Comparison of ENCODE assay signal across 8 mouse cellular contexts in genomic region chr2:132587240-132587779, GRCm38 (mm10). TPM values are rescaled to one million over a fixed set of nuclear protein-coding genes. Genes with fewer than 3 reads are reported as not detected.
DNase-seq lines count a peak whose midpoint lies in the region; ATAC-seq and TF ChIP-seq lines count a peak whose summit lies in the region.

Gene Gpcpd1, minus strand, starts transcription at chr2:132587729.

- TF ChIP-seq POLR2A in spleen, adult 2 months (IDR thresholded peaks at IDR 0.05; ENCODE audit: low read depth, low read length), result no peak
- no peak for TF ChIP-seq POLR2A in limb, embryonic 14.5 days (IDR thresholded peaks at IDR 0.05; ENCODE audit: borderline replicate concordance, extremely low read depth, insufficient read depth, insufficient read length)

- H3K27me3 ChIP-seq in spleen, adult 2 months (ENCODE audit: control insufficient read depth, insufficient read depth, low read length), result no peaks in the 10 kb centered on the region
- no peaks in the 10 kb centered on the region for H3K27me3 ChIP-seq in forebrain, embryonic 11.5 days (ENCODE audit: control insufficient read depth, insufficient read depth, low read length)
- H3K27me3 ChIP-seq in limb, embryonic 14.5 days (ENCODE audit: control insufficient read depth, insufficient read depth, low read length), result no peaks in the 10 kb centered on the region
- no peaks in the 10 kb centered on the region for H3K27me3 ChIP-seq in stomach, postnatal 0 days (ENCODE audit: control insufficient read depth, insufficient read depth, low read length)

- intact Hi-C loops in heart, postnatal 36 days (cut with DNase I), result no loop called here

- no peak for TF ChIP-seq EP300 in stomach, postnatal 0 days (optimal IDR thresholded peaks at IDR 0.05)

- no peaks in the 10 kb centered on the region for H3K36me3 ChIP-seq in spleen, adult 2 months (ENCODE audit: control insufficient read depth, insufficient read depth, low read length)
- H3K36me3 ChIP-seq in forebrain, embryonic 11.5 days (ENCODE audit: control insufficient read depth, insufficient read depth, low read length), result no peaks in the 10 kb centered on the region
- no peaks in the 10 kb centered on the region for H3K36me3 ChIP-seq in limb, embryonic 14.5 days (ENCODE audit: control insufficient read depth, insufficient read depth, low read length)
- no peaks in the 10 kb centered on the region for H3K36me3 ChIP-seq in stomach, postnatal 0 days (ENCODE audit: control insufficient read depth, insufficient read depth, low read length)

- DNase-seq in spleen, adult 2 months (ENCODE audit: low read depth in 1 of 2, low spot score in 2 of 2), result no peak
- DNase-seq in spleen, postnatal 4 days (ENCODE audit: low spot score in 2 of 2), result no peak
- DNase-seq in forebrain, embryonic 11.5 days (ENCODE audit: low spot score), result no peak
- no peak for DNase-seq in heart, postnatal 36 days
- DNase-seq in limb, embryonic 14.5 days (ENCODE audit: low spot score), result no peak
- DNase-seq in stomach, postnatal 0 days (ENCODE audit: low spot score), result no peak
- DNase-seq in frontal cortex, postnatal 10 days (ENCODE audit: low spot score in 2 of 2), result no peak
- no peak for DNase-seq in kidney, adult 8-10 months

- no peak for TF ChIP-seq CTCF in spleen, adult 2 months (IDR thresholded peaks at IDR 0.05; ENCODE audit: extremely low read depth, insufficient read depth, insufficient read length, insufficient replicate concordance)
- TF ChIP-seq CTCF in stomach, postnatal 0 days (IDR thresholded peaks at IDR 0.05; ENCODE audit: low read depth), result no peak

- no peak within 1 kb of the TSS for H3K4me3 ChIP-seq in spleen, adult 2 months (ENCODE audit: extremely low read depth, insufficient read depth, insufficient read length)
- H3K4me3 ChIP-seq in forebrain, embryonic 11.5 days (ENCODE audit: low read depth, low read length), result no peak within 1 kb of the TSS
- H3K4me3 ChIP-seq in limb, embryonic 14.5 days (replicated peaks; ENCODE audit: low read length), result no peak within 1 kb of the TSS
- H3K4me3 ChIP-seq in stomach, postnatal 0 days (ENCODE audit: low read depth, low read length), result no peak within 1 kb of the TSS

- H3K4me2 ChIP-seq in forebrain, embryonic 11.5 days (ENCODE audit: low read depth, low read length, severe bottlenecking), result no peak within 1 kb of the TSS
- no peak within 1 kb of the TSS for H3K4me2 ChIP-seq in limb, embryonic 14.5 days (replicated peaks; ENCODE audit: low read depth, low read length, severe bottlenecking)
- no peak within 1 kb of the TSS for H3K4me2 ChIP-seq in stomach, postnatal 0 days (replicated peaks; ENCODE audit: low read depth)

- H3K9ac ChIP-seq in forebrain, embryonic 11.5 days (ENCODE audit: low read length), result no peak within 1 kb of the TSS
- no peak within 1 kb of the TSS for H3K9ac ChIP-seq in limb, embryonic 14.5 days (ENCODE audit: low read depth, low read length, severe bottlenecking)
- no peak within 1 kb of the TSS for H3K9ac ChIP-seq in stomach, postnatal 0 days (ENCODE audit: low read length)

- no peaks in the 10 kb centered on the region for H3K9me3 ChIP-seq in forebrain, embryonic 11.5 days (ENCODE audit: control insufficient read depth, low read length)
- no peaks in the 10 kb centered on the region for H3K9me3 ChIP-seq in limb, embryonic 14.5 days (ENCODE audit: control insufficient read depth, low read length)
- no peaks in the 10 kb centered on the region for H3K9me3 ChIP-seq in stomach, postnatal 0 days (ENCODE audit: control insufficient read depth, low read length)

- no peak for ATAC-seq in forebrain, embryonic 11.5 days (replicated peaks; ENCODE audit: low FRiP score)
- ATAC-seq in limb, embryonic 14.5 days (ENCODE audit: low FRiP score, low read depth), result no peak
- no peak for ATAC-seq in stomach, postnatal 0 days (ENCODE audit: low FRiP score, low TSS enrichment)

- no peak within 1 kb of the TSS for H3K27ac ChIP-seq in spleen, adult 2 months (ENCODE audit: insufficient read depth, low read length)
- no peak within 1 kb of the TSS for H3K27ac ChIP-seq in forebrain, embryonic 11.5 days (ENCODE audit: low read depth, low read length)
- no peak within 1 kb of the TSS for H3K27ac ChIP-seq in limb, embryonic 14.5 days (replicated peaks; ENCODE audit: low read depth, low read length)
- H3K27ac ChIP-seq in stomach, postnatal 0 days (replicated peaks), result no peak within 1 kb of the TSS

- WGBS in spleen, adult 2 months, result 87% methylated on average over 7 of the region's 7 CpGs
- 88% methylated on average over 7 of the region's 7 CpGs for WGBS in forebrain, embryonic 11.5 days
- WGBS in limb, embryonic 14.5 days, result 94% methylated on average over 7 of the region's 7 CpGs
- 86% methylated on average over 7 of the region's 7 CpGs for WGBS in stomach, postnatal 0 days

- no peaks in the 10 kb centered on the region for H3K4me1 ChIP-seq in spleen, adult 2 months (ENCODE audit: control insufficient read depth, insufficient read depth, insufficient read length)
- no peaks in the 10 kb centered on the region for H3K4me1 ChIP-seq in forebrain, embryonic 11.5 days (replicated peaks; ENCODE audit: control insufficient read depth, insufficient read depth, low read length)
- peaks cover 7% of the 10 kb centered on the region for H3K4me1 ChIP-seq in limb, embryonic 14.5 days (ENCODE audit: control insufficient read depth, insufficient read depth, low read length)
- no peaks in the 10 kb centered on the region for H3K4me1 ChIP-seq in stomach, postnatal 0 days (replicated peaks; ENCODE audit: control insufficient read depth, insufficient read depth)

RNA-seq across cellular contexts. Expression of gene Gpcpd1, which starts in this region (rescaled TPM):
- polyA plus RNA-seq in spleen, adult 2 months (2012; rRNA removed), result 11.6 and 15.7 TPM in 2 replicates
- polyA plus RNA-seq in forebrain, embryonic 11.5 days (2014; fragmentation: Nextera tagmentation; extraction: Ambion mirVana), result 41.9 and 49.4 TPM in 2 replicates
- 100 to 1,000 TPM; 251 to 323 TPM for total RNA-seq in heart, postnatal 36 days (2021)
- 32.5 and 34.6 TPM in 2 replicates for polyA plus RNA-seq in limb, embryonic 14.5 days (2012; rRNA removed)
- 41.7 and 43.4 TPM in 2 replicates for polyA plus RNA-seq in limb, embryonic 14.5 days (2014; fragmentation: Nextera tagmentation; extraction: Ambion mirVana)
- 29.7 and 29.9 TPM in 2 replicates for polyA plus RNA-seq in stomach, postnatal 0 days (2015; fragmentation: Nextera tagmentation; extraction: Ambion mirVana)
